Mouse (Mus musculus): ENCODE measurements around the gene Phb2.
"Not testable (repeated sequence)": the region's sequence is repeated elsewhere in the genome, so short reads cannot be mapped to it uniquely, and the experiment has no call there.

Phb2 gene

DNA sequence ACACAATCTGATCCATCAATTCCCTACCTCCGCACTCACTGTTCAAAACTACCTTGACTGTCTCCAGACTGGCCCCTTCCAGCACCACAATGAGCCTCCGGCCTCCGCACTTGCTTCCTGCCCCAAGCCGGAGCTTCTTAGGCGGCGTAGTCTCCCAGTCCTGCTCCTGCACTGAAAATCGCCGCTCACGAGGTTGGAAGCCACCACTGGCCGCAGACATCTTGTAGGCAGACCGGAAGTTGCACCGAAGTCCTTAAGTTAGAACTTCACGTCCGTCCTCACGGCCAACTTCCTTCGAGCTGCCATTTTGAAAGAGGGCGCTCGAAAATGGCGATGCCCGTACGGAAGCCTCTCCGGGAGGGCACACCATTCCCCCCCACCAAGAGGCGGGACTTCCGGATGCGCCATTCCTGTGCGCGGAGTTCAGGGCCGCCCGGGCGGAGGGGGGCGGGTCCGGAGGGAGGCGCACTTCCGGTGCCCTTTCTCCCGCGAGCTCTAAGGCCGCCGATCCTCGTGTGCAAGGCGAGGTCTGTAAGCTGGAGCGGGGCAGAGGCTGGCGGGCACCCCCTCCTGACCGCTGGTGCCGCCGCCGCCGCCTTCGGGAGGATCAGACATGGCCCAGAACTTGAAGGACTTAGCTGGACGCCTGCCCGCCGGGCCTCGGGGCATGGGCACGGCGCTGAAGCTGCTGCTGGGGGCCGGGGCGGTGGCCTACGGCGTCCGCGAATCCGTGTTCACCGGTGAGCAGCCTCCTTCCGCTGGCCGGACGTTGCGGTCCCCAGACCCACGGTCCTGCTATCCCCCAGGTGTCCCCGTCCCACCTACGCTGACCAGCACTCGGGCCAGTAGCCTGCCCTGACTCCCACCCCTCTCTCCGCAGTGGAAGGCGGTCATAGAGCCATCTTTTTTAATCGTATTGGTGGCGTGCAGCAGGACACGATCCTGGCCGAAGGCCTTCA lies at the start of gene Phb2, which contains the start of gene Emg1:
Phb2 (plus strand) TSS at position 513 of the 959 bp plus-strand sequence.
Emg1 (minus strand) TSS at position 355 of the 959 bp plus-strand sequence.
- DNase-seq, result peak; percentile 99

DNA sequence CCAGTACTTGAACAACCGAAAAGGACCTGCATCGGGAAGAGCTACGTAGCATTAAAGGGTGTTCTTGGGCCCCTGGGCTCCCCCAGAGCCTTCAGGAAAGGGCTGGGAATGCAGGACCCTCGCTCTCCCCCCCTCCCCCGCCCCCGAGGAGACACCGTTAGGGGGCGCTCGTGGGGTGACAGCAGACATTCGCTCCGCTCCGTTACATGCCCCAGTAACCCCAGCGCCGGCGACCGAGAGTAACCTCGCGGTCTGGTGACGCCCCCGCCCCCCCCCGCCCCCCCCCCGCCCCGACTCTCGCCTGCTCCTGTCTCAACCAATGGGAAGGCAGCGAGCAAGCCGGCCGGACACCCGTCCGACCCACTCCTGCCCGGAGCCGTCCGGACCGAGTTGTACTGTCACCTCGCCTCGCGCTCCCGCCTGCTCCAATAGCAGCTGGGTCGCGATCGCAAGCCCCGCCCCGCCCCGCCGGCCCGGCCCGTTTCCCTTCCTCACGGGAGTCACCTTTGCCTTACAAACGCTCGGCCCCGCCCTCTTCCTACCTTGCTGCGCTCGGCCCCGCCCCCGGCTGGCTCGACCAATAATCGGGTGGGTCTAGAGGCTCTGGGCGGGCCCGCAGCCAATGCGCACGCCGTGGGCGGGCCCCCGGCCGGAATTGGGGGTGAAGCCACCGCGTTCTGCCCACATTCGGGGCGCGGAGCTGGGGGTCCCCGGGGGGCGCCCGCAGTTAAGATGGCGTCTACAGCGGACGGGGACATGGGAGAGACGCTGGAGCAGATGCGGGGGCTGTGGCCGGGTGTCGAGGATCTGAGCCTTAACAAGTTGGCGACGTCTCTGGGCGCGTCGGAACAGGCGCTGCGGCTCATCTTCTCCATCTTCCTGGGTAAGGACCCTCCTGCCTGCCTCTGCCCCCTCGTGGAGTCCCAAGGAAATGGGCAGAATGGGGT lies 49.4 kb upstream of the Phb2 start, which contains the start of gene Lpcat3:
Lpcat3 (plus strand) TSS at position 551 of the 947 bp plus-strand sequence.
- peak; percentile 99 for DNase-seq

DNA sequence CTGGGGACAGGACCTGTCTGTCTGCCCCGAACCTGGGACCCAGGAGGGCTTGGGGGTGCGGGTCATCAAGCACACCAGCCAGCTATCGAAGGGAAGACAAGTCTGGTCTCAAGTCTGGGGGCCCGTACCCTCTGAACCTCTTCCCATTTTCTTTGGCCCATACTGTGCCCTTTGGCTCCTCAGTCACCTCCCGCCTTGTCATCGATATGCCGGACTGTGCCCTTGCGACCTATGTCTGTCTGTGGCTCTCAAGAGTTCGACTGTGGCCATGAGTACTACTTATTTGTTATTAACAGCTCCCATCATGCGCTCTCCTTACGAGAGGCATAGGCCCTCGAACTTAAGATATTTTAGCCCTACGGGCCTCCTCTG lies 48.7 kb upstream of the Phb2 start:
- DNase-seq, result peak; percentile 21

- no peak for DNase-seq
These were observed 47.9 kb upstream of the Phb2 start for GRCm38 (mm10) chr6:124664256-124664655.

GRCm38 (mm10) chr6:124665011-124665410 lies 47.1 kb upstream of the Phb2 start:
- DNase-seq, result no peak

GRCm38 (mm10) chr6:124669234-124669859 lies 42.8 kb upstream of the Phb2 start:
- no peak for DNase-seq

DNA sequence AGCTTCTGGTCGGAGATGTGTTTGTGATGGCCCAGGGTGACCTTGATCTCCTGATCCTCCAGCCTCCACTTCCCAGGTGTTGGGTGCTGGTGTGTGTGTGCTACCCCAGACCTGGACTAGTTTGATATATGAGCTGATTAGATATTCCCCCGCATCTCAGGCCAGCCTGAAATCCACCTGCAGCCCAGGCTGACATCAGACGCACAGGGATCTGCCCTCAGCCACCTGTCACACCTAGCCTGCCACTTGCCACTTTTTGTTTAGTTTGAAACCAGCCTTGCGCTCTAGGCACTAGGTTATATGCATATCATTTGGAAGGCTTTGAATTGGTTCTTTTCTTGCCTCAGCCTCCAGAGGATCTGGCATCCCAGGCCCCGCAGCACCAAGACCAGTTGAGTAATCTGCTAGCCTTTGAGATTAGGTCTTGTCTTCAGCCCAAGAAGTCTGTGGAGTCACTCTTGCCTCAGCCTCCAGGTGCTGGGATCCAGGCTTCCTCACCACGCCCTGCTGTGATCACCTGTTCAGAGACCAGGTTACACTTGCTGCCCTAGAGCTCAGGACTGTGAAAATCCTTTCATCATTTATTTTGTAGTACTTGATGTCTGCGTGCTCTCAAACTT lies 41.7 kb upstream of the Phb2 start:
- DNase-seq, result no peak

DNA sequence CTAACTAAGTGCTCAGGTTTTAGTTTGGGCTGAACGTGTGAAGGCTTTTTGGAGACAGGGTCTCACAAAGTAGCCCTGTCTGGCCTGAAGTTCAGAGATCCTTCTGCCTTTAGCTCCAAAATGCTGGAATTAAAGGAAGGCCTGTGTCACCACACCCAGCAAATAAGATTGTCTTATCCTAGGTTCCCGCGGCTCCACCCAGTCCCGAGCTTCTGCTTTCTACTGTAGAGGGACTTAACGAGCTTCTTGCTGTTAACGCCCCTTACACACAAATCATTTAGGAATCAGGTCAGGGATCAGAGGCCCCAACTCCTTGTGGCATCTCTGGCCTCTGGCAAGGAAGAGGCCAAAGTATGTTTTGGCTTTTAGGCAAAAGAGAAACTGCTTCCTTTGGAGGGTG lies 40.0 kb upstream of the Phb2 start:
- DNase-seq, result peak; percentile 27

DNA sequence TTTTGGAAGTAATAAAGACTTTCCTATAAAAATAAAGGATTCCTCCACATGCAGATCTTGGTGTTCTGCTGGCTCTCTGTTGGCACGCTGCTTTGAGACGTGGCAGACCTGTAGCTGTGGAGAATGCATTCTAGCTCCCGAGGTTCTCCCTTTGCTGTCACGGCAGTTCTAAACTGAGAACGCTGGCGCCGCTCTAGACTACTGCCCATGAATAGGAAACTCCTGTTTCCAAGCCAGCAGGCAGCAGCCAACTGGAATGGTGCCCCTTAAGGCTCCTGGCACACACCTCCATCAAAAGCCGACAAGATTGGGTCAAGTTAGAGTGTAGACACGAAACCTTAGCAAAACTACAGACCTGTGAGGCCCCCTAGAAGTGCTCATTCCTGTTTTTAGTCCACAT lies 38.5 kb upstream of the Phb2 start:
- DNase-seq, result no peak

DNA sequence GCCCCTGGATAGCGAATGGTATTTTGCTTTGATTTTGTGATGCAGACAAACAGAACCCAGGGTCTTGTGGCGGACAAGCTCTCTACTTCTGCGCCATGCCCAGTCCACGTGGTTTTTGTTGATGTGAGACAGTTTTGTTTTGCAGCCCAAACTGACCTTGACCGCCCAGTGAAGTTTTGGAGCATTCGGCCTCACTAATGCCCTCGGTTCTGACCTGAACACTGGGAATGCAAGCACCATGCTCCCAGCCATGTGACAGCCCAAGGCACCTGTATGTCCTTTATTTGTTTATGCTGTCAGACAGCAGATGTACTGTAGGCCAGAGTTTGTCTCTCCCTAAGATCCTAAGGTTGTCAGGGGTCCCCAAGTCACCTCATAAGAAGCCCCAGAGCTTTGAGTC lies 37.5 kb upstream of the Phb2 start:
- no peak for DNase-seq

GRCm38 (mm10) chr6:124676171-124676570 lies 36.0 kb upstream of the Phb2 start:
- DNase-seq, result no peak

DNA sequence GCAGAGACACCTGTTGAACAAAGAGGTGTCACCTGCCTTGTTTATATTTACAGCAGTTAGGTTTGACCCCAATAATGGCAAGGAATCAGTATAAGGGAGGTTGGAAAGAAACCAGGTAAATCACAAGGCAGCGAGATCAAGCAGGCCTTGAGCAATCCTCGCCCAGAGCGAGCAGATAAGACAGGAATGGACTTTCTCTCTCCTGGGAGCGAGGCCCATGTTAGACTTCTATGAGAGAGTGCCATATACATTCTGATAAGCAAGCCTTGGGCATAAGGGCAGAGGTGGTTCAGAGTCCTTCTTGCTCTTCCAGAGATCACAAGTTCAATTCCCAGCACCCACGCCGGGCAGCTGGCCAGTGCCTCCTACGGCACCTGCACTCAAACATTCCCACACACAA lies 33.4 kb upstream of the Phb2 start:
- no peak for DNase-seq

- no peak for DNase-seq
These were observed 32.6 kb upstream of the Phb2 start for GRCm38 (mm10) chr6:124679486-124679885.

- DNase-seq, result peak; percentile 27
These were observed 29.8 kb upstream of the Phb2 start for GRCm38 (mm10) chr6:124682291-124682690.

DNA sequence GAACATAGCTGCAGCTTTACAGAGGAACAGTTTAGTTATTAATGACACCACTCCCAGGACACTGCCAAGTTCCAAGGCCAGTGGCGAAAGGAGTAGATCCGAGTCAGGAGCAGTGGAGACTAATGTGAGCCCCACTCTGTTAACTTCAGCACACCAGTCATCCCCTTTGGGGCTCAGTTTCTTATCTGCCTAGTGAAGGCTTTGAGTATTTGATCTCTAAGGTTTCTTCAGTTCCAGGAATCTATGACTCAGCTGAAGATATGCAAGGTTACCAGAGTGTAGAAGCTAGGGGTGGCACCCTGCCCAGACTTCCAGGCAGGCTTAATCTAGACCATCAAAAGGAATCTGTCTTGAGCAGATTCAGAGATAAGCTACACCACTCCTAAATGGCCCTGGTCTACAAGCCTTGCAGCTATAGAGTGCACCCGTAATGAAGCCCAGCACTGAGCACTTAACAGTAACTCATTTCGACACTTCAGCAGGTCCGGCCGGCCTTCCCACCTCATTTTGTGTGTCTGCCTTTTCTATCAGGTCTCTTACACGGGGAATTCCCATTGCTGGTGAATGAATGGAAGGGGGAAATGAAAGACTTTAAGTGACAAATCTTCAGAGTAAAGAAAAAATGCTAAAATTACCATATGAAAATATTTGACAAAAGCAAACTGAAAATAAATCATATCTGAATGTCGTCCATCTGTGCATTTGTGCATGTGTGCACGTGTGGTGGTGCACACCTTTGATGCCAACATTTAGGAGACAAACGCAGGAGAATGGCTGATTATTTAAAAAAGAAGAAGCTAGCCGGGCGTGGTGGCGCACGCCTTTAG lies 28.3 kb upstream of the Phb2 start:
- DNase-seq, result peak; percentile 84

GRCm38 (mm10) chr6:124685606-124686386 lies 26.3 kb upstream of the Phb2 start:
- DNase-seq, result no peak

DNA sequence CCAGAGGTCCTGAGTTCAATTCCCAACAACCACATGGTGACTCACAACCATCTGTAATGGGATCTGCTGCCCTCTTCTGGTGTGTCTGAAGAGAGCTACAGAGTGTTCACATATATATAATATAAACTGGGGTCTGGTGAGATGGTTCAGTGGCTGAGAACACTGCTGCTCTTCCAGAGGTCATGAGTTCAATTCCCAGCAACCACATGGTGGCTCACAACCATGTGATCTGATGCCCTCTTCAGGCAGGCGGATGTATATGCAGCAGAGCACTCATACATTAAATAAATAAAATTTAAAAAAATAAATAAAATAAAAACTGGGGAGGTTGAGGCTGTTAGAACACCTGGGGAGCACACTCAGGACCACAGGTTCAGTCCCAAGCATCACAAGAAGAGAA lies 25.5 kb upstream of the Phb2 start:
- not testable (repeated sequence) for DNase-seq

DNA sequence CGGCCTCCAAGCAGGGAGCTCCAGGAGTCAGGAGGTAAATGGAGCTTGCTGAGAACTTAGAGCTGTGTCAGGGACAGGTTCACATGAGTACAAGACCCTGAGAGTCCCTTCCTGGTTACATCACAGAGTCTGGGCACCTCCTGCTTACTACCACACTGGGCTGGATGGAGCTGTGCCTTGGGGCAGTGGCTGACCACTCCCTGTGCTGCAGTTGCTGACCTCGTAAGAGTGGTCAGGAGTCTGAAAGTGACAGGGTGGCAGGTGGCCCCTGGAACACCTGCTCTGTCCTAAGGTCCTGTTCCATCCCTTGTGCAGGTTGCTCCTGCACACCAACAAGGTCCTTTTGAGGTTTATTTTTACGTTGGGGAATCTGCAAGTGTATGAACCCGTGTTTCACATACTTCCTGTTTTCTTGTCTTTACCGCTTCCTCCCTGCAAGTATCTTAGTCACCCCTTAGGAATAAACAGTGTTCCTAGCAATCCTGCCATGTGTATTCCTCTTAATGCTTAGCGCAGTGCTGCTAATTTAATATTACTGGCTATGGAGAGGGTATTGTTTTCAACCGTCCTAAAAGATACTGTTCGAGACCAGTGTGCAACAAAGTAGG lies 23.9 kb upstream of the Phb2 start:
- no peak for DNase-seq

GRCm38 (mm10) chr6:124689011-124689410 lies 23.1 kb upstream of the Phb2 start:
- DNase-seq, result no peak

GRCm38 (mm10) chr6:124690517-124690916 lies 21.6 kb upstream of the Phb2 start:
- DNase-seq, result no peak

All from lung, postnatal 36 days (tissue).